Mouse (Mus musculus) heart, embryonic 13.5 days (tissue): ENCODE data around the gene Gse1. TPM values are rescaled to one million over a fixed set of nuclear protein-coding genes. Genes with fewer than 3 reads are reported as not detected.

Experiments
- ATAC-seq: fragments of 200-750 bp; cut with Nextera tagmentation; 2 replicates; pipeline ENCODE4 v1.8.0; 2017; ENCODE audit warnings: moderate TSS enrichment; ENCODE audit not compliant: insufficient number of reproducible peaks, low FRiP score, low TSS enrichment; ENCODE audit errors: extremely low read depth
- H3K27ac ChIP-seq: fragments of 300-500 bp; sonication (generic); replicated peaks from 2 replicates; pipeline ENCODE4 v1.5.1; 2015; ENCODE audit warnings: moderate library complexity, mild to moderate bottlenecking, inconsistent platforms
- H3K27me3 ChIP-seq: fragments of 300-500 bp; sonication (generic); replicated peaks from 2 replicates; pipeline ENCODE4 v1.6.1; 2015; ENCODE audit warnings: mild to moderate bottlenecking, inconsistent platforms
- H3K36me3 ChIP-seq: fragments of 300-500 bp; sonication (generic); 2 replicates; pipeline ENCODE4 v1.6.1; 2015; ENCODE audit warnings: mild to moderate bottlenecking, inconsistent platforms
- H3K4me1 ChIP-seq: fragments of 300-500 bp; sonication (generic); 2 replicates; pipeline ENCODE4 v1.6.1; 2015; ENCODE audit warnings: inconsistent platforms
- H3K4me2 ChIP-seq: fragments of 300-500 bp; sonication (generic); 2 replicates; pipeline ENCODE4 v1.6.1; 2015; ENCODE audit warnings: inconsistent platforms, mild to moderate bottlenecking, moderate library complexity
- H3K4me3 ChIP-seq: fragments of 300-500 bp; sonication (generic); 2 replicates; pipeline ENCODE4 v1.5.1; 2015; ENCODE audit warnings: moderate library complexity, mild to moderate bottlenecking, inconsistent platforms
- H3K9ac ChIP-seq: fragments of 300-500 bp; sonication (generic); 2 replicates; pipeline ENCODE4 v1.6.1; 2015; ENCODE audit warnings: inconsistent platforms, mild to moderate bottlenecking, moderate library complexity
- H3K9me3 ChIP-seq: fragments of 300-500 bp; sonication (generic); 2 replicates; pipeline ENCODE4 v1.6.1; 2016; ENCODE audit warnings: inconsistent platforms
- WGBS: fragments of 180-500 bp; shearing (Covaris S2); methylation state at CpG from one replicate; pipeline ENCODE4 v1.1.7; 2015; ENCODE audit warnings: mixed read lengths; 5-methylcytosine and 5-hydroxymethylcytosine counted together
- polyA plus RNA-seq: library from polyadenylated mRNA; unstranded; fragments of >200 nt; fragmentation: Nextera tagmentation; extraction: Ambion mirVana; gene quantifications from 2 replicates; pipeline ENCODE4 v1.2.1, GENCODE M21; 2015

Gene Gse1
- polyA plus RNA-seq, 1 experiment from 2014 or later: 8.5 TPM

GRCm38 (mm10) chr8:120577821-120578220 lies 349.6 kb downstream of the Gse1 start:
- peaks cover 24% of the 10 kb centered on the region for H3K4me1 ChIP-seq
- WGBS: 91% methylated on average over 17 of the region's 17 CpGs
- ATAC-seq: no peak

DNA sequence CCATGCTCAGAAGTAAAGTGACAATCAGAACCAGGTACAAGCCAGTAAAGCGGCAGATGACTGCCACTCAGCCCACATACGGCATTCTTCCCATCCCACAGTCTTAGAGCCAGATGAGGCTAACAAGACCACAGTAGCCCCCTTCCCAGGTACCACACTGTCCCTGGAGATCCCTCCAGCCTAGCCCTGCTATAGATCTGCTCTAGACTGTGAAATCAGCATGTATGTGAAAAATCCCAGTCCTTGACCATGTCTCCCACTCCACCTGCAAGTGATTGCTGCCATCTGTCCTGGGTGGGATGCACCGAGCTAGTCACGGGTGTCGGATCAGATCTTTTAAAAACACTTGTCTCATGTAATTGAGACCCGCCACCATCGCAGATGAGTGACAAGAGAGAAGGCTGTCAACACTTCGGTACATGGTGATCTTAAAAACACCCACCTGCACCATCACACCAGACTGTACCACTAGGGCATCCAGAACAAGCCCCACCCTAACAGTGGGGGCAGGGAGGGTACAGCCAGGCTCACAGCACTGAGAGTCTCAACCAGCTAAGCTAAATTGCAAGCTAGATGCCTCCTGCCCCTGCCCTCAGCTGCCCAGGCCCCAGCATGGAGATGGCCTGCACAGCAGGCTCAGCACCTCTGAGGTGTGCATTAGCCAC lies 352.2 kb downstream of the Gse1 start:
- Histone ChIP-seq H3K4me2 (no peak overlapping the region), H3K4me1 (peaks cover 18% of the 10 kb centered on the region), H3K27ac (no peak overlapping the region), H3K9me3 (no peaks in the 10 kb centered on the region), H3K36me3 (peaks cover 93% of the 10 kb centered on the region), H3K9ac (no peak overlapping the region), H3K4me3 (no peak overlapping the region), H3K27me3 (no peaks in the 10 kb centered on the region)
- ATAC-seq: no peak
- WGBS: 78% methylated on average over 8 of the region's 8 CpGs

More at GRCm38 (mm10) chr8:120577821-120578220, 349.6 kb downstream of the Gse1 start:
- Histone ChIP-seq H3K9me3 (no peaks in the 10 kb centered on the region), H3K9ac (no peak overlapping the region), H3K4me2 (no peak overlapping the region), H3K27ac (no peak overlapping the region), H3K27me3 (no peaks in the 10 kb centered on the region), H3K4me3 (no peak overlapping the region), H3K36me3 (peaks cover 100% of the 10 kb centered on the region)

DNA sequence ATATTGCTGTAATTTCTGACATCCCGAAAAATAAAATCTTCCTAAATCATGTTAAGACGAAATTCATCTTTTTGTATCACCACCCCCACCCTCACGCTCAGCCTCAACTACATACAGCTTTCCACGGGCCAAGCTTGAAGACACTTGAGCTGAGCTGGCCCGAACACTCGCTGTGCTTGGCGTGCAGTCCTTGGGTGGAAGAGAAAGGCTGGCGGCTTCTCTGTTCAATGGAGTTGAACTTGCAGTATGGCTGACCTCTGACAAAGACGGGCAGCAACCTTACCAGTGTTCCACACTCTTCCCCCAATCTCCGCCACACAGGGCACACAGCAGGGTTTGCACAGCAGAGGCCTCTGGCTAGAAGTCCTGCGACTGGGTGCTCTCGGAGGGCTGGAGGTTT lies 353.1 kb downstream of the Gse1 start:
- 85% methylated on average over 12 of the region's 12 CpGs for WGBS
- H3K9ac ChIP-seq: no peak overlapping the region
- no peaks in the 10 kb centered on the region for H3K9me3 ChIP-seq
- H3K4me3 ChIP-seq: no peak overlapping the region
- no peak overlapping the region for H3K4me2 ChIP-seq
- H3K27me3 ChIP-seq: no peaks in the 10 kb centered on the region
- H3K4me1 ChIP-seq: peaks cover 10% of the 10 kb centered on the region; the same call in 1 of the 2 replicates
- ATAC-seq: no peak
- peaks cover 91% of the 10 kb centered on the region for H3K36me3 ChIP-seq
- no peak overlapping the region for H3K27ac ChIP-seq

- H3K27me3 ChIP-seq: no peaks in the 10 kb centered on the region
- no peak for ATAC-seq
- no peak overlapping the region for H3K4me3 ChIP-seq
- H3K4me2 ChIP-seq: no peak overlapping the region
- no peak overlapping the region for H3K9ac ChIP-seq
- peaks cover 9% of the 10 kb centered on the region for H3K4me1 ChIP-seq
- no peaks in the 10 kb centered on the region for H3K9me3 ChIP-seq
- WGBS: 80% methylated on average over 8 of the region's 8 CpGs
- H3K27ac ChIP-seq: no peak overlapping the region
- H3K36me3 ChIP-seq: peaks cover 86% of the 10 kb centered on the region
These were observed 353.6 kb downstream of the Gse1 start for GRCm38 (mm10) chr8:120581811-120582210.

DNA sequence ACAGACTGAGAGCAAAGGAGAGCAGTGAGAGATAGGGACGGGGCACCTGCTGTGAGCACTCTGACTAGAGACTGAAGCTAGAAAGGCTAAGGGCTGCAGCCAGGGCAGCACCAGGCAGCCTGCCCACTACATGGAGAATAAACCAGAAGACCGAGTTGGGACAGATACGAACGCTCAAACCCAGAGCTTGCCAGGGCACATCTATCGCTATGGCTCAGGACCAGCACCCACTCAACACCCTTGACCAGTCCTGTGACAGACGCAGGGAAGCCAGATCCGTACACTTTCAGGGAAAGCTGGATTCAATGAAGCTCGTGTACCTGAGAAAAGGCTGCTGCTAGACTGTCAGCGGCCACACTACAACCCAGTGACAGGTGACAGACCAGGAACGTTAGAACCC lies 357.3 kb downstream of the Gse1 start:
- Histone ChIP-seq H3K4me2 (no peak overlapping the region), H3K36me3 (peaks cover 49% of the 10 kb centered on the region), H3K9me3 (no peaks in the 10 kb centered on the region), H3K4me1 (peaks cover 34% of the 10 kb centered on the region), H3K4me3 (no peak overlapping the region), H3K9ac (no peak overlapping the region), H3K27ac (no peak overlapping the region), H3K27me3 (no peaks in the 10 kb centered on the region)
- no peak for ATAC-seq
- WGBS: 85% methylated on average over 10 of the region's 10 CpGs

DNA sequence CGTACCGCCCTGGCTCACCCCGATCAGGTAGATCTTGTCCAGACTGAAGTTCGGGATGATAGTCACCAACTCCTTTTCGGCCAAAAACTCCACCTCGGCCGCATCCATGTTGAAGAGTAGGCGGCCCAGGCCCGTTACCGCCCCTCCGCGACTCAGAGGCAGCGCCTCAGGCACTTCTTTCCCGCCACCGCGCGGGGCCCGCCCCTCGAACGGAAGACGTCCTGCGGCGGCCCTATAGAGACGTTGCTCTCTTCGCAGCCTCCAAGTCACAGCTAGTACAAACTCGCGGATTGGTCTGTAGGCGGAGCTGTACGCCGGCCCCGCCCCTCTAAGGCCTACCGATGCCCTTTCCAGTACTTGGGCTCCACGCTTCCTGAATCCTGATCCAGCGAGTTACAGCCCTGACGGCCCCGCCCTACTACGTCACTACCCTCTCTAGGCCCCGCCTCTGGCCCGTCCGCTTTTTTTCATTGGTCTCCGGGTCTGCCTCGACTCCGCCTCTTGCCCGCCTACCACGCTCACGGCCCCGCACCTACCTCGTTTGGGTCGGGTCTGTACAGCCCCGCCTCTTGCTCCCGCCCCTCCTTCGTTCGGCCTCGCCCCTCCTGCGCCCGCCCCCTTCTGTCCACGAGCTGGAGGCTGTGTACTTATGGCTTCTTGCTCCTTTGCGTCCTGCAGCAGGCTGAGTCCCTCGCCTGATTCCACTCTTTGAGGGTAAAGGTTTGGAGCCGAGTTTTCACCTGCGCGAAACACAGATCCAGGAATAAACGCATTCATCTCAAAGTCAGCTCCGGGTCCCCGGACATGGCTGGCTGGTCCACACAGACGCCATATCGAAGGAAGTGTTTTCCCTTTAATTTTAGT lies 360.9 kb downstream of the Gse1 start, which contains the start of gene Gins2:
Gene Gins2, minus strand, starts transcription at position 397 of the 864 bp plus-strand sequence.
- under 1% methylated on average over 67 of the region's 67 CpGs for WGBS
- peaks cover 20% of the 10 kb centered on the region for H3K36me3 ChIP-seq

DNA sequence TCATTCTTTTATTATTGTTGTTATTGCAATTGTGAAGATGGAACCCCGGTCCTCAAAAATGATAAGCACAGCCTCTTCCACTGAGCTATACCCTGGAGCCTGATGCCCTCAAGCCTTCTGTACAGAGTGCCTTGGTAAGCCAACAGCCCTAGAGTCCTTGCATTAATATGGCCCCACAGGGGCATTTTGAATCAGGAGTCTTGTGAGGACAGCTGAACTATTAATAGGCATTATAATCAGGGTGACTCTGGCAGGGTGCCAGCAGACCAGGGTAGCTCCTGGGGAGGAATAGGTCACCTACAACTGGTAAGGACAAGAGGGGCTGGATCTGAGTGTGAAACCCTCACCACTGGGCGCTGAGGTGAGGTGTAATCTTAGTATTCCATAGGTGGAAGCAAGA lies 361.7 kb downstream of the Gse1 start:
- peaks cover 12% of the 10 kb centered on the region for H3K36me3 ChIP-seq
- no peak for ATAC-seq
- peak overlapping the region; percentile 51 for H3K4me3 ChIP-seq
- H3K27ac ChIP-seq: peak overlapping the region; percentile 77
- 42% methylated on average over 2 of the region's 2 CpGs for WGBS
- peak overlapping the region; percentile 88 for H3K4me2 ChIP-seq
- no peaks in the 10 kb centered on the region for H3K9me3 ChIP-seq
- no peaks in the 10 kb centered on the region for H3K27me3 ChIP-seq
- H3K9ac ChIP-seq: peak overlapping the region; percentile 64
- H3K4me1 ChIP-seq: peaks cover 45% of the 10 kb centered on the region

More for the DNA sequence above, 360.9 kb downstream of the Gse1 start, which contains the start of gene Gins2:
- H3K9ac ChIP-seq: peak within 1 kb of the TSS; percentile 88
- peak within 1 kb of the TSS; percentile 77 for H3K27ac ChIP-seq
- no peaks in the 10 kb centered on the region for H3K27me3 ChIP-seq
- peak within 1 kb of the TSS; percentile 72 for H3K4me3 ChIP-seq
- H3K4me2 ChIP-seq: peak within 1 kb of the TSS; percentile 88
- peak; percentile 97 for ATAC-seq
- H3K4me1 ChIP-seq: peaks cover 45% of the 10 kb centered on the region
- no peaks in the 10 kb centered on the region for H3K9me3 ChIP-seq

DNA sequence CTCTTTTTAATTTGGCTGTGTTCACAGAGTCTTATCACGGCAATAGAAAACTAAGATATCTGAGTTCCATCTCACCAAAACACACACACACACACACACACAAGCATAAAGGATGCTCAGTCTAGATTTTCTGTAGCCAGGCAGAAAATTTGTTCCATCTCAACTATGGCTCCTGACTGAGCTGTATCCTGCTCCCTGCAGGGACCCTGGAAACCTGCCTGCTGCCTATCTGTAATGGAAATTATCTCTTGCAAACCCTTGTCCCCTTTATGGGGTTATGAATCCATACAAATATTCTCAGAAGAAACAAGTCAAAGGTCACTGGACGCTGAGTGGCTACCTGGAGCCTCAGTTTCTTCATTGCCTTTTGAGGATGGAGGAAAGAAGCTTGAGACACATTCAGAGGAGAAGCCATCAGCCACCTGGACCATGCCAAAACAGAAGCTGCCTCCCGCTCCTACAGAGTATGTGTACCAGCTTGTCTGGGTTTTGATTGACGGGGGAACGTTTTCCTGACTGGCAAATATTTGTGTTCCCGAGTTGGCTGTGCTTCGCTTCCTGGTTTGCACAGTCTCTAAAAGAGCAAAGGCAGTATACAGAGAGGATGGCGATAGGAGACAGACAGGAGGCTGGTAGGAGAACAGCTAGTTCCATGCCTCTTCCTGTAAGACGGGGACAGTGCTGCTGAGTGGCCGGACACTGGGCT lies 363.5 kb downstream of the Gse1 start:
- Histone ChIP-seq H3K4me1 (peaks cover 45% of the 10 kb centered on the region), H3K9me3 (no peaks in the 10 kb centered on the region), H3K4me3 (no peak overlapping the region), H3K36me3 (no peaks in the 10 kb centered on the region), H3K4me2 (no peak overlapping the region), H3K27ac (no peak overlapping the region), H3K27me3 (no peaks in the 10 kb centered on the region), H3K9ac (no peak overlapping the region)
- 62% methylated on average over 10 of the region's 10 CpGs for WGBS
- ATAC-seq: no peak

- H3K36me3 ChIP-seq: no peaks in the 10 kb centered on the region
- WGBS: 85% methylated on average over 5 of the region's 5 CpGs
- H3K4me2 ChIP-seq: no peak overlapping the region
- no peak overlapping the region for H3K27ac ChIP-seq
- peaks cover 35% of the 10 kb centered on the region for H3K4me1 ChIP-seq
- H3K4me3 ChIP-seq: no peak overlapping the region
- no peak overlapping the region for H3K9ac ChIP-seq
- H3K9me3 ChIP-seq: no peaks in the 10 kb centered on the region
- peaks cover 12% of the 10 kb centered on the region; the same call in 1 of the 2 replicates for H3K27me3 ChIP-seq
- no peak for ATAC-seq
These were observed 366.3 kb downstream of the Gse1 start for GRCm38 (mm10) chr8:120594571-120594970.

- peaks cover 12% of the 10 kb centered on the region; the same call in 1 of the 2 replicates for H3K27me3 ChIP-seq
- WGBS: 9% methylated on average over 5 of the region's 5 CpGs
- no peak for ATAC-seq
- peaks cover 28% of the 10 kb centered on the region for H3K4me1 ChIP-seq
- no peak overlapping the region for H3K27ac ChIP-seq
- H3K4me2 ChIP-seq: no peak overlapping the region
- H3K9me3 ChIP-seq: no peaks in the 10 kb centered on the region
- H3K4me3 ChIP-seq: no peak overlapping the region
- no peak overlapping the region for H3K9ac ChIP-seq
- H3K36me3 ChIP-seq: no peaks in the 10 kb centered on the region
These were observed 367.7 kb downstream of the Gse1 start for GRCm38 (mm10) chr8:120595963-120596362.

- H3K4me3 ChIP-seq: peak overlapping the region; percentile 8; the same call in 1 of the 2 replicates
- peaks cover 8% of the 10 kb centered on the region for H3K4me1 ChIP-seq
- peak overlapping the region; percentile 54 for H3K4me2 ChIP-seq
- no peak for ATAC-seq
- H3K27me3 ChIP-seq: peaks cover 12% of the 10 kb centered on the region; the same call in 1 of the 2 replicates
- WGBS: 28% methylated on average over 24 of the region's 24 CpGs
- H3K9me3 ChIP-seq: no peaks in the 10 kb centered on the region
- no peak overlapping the region for H3K27ac ChIP-seq
- peak overlapping the region; percentile 69 for H3K9ac ChIP-seq
- no peaks in the 10 kb centered on the region for H3K36me3 ChIP-seq
These were observed 370.3 kb downstream of the Gse1 start for GRCm38 (mm10) chr8:120598579-120598978.
